Mouse (Mus musculus) liver, adult 2 months (tissue): Measurements from ENCODE around the gene Olfr125. TPM values are rescaled to one million over a fixed set of nuclear protein-coding genes. Genes with fewer than 3 reads are reported as not detected.

Experiments
- DNase-seq: peaks from one replicate; pipeline ENCODE4 v3.0.0-alpha.2; 2011; ENCODE audit warnings: low read depth, low spot score; ENCODE audit errors: extremely low read depth
- H3K27ac ChIP-seq: fragments of 200-500 bp; replicated peaks from 2 replicates; pipeline ENCODE4 v1.5.1; 2012; ENCODE audit warnings: low read depth, mild to moderate bottlenecking, control low read depth, inconsistent platforms, low read length; ENCODE audit not compliant: insufficient read depth
- H3K27me3 ChIP-seq: fragments of 200-500 bp; 2 replicates; pipeline ENCODE4 v1.6.1; 2012; ENCODE audit warnings: mild to moderate bottlenecking, moderate library complexity, low read length, inconsistent platforms; ENCODE audit not compliant: control insufficient read depth, insufficient read depth
- H3K36me3 ChIP-seq: fragments of 200-500 bp; 2 replicates; pipeline ENCODE4 v1.6.1; 2012; ENCODE audit warnings: low read length, inconsistent platforms; ENCODE audit not compliant: control insufficient read depth, insufficient read depth
- H3K4me1 ChIP-seq: fragments of 200-500 bp; 2 replicates; pipeline ENCODE4 v1.6.1; 2011; ENCODE audit warnings: low read length; ENCODE audit not compliant: control insufficient read depth, insufficient read depth
- H3K4me3 ChIP-seq: fragments of 200-500 bp; 2 replicates; pipeline ENCODE4 v1.5.1; 2011; ENCODE audit warnings: low read depth, mild to moderate bottlenecking, control low read depth, low read length, moderate library complexity; ENCODE audit not compliant: insufficient read depth
- H3K79me2 ChIP-seq: fragments of 200-500 bp; 2 replicates; pipeline ENCODE4 v1.6.1; 2012; ENCODE audit warnings: inconsistent platforms, mild to moderate bottlenecking, low read length, moderate library complexity; ENCODE audit not compliant: control insufficient read depth, insufficient read depth
- H3K9ac ChIP-seq: fragments of 200-500 bp; 2 replicates; pipeline ENCODE4 v1.6.1; 2012; ENCODE audit warnings: low read depth, mild to moderate bottlenecking, control low read depth, inconsistent platforms, low read length
- CTCF ChIP-seq: fragments of 200-500 bp; IDR thresholded peaks from 2 replicates; pipeline ENCODE4 v1.5.1; 2011; ENCODE audit warnings: low read depth, low read length, control low read depth
- POLR2A ChIP-seq: fragments of 200-500 bp; IDR thresholded peaks from 2 replicates; pipeline ENCODE4 v1.6.1; 2011; ENCODE audit warnings: low read length, control low read depth; ENCODE audit not compliant: insufficient read depth; ENCODE audit errors: extremely low read depth
- WGBS: fragments of 180-500 bp; shearing (Covaris S2); methylation state at CpG from one replicate; pipeline ENCODE4 v1.1.7; 2018; 5-methylcytosine and 5-hydroxymethylcytosine counted together
- polyA plus RNA-seq: library from polyadenylated mRNA; depleted of rRNA; stranded (reverse); fragments of >200 nt; gene quantifications from 2 replicates; pipeline ENCODE4 v1.2.3, GENCODE M21; 2012; rRNA removed
- total RNA-seq: library from RNA; depleted of rRNA; stranded (reverse); fragments of >200 nt; gene quantifications from 2 replicates; pipeline ENCODE4 v1.2.3, GENCODE M21; 2014; rRNA removed

The Olfr125 gene
- total RNA-seq (not detected in 2 replicates), polyA plus RNA-seq (not detected in 2 replicates)

DNA sequence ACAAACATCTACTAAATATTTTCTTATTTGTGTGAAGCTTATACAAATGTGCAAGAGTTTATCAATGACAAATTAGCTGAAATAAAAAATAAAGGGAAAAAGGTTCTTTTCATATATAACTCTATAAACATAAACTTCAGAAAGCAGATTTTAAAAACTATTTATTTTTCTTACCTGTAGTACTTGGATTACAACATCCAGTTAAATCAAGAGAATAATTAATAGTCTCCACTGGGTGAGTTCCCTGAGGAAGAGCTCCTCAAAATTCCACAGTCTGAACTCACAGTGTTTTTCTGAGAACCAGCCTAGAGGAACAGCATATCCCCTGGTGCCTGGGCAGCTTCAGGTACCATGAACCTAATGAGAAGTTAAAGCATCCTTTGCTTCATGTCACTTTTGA is at the start of gene Olfr125:
Olfr125 (plus strand) TSS at position 301 of the 400 bp plus-strand sequence.
- H3K27ac ChIP-seq: no peak within 1 kb of the TSS
- H3K4me1 ChIP-seq: no peaks in the 10 kb centered on the region
- TF ChIP-seq CTCF (no peak), POLR2A (no peak)
- no peaks in the 10 kb centered on the region for H3K27me3 ChIP-seq
- H3K36me3 ChIP-seq: no peaks in the 10 kb centered on the region
- no peak within 1 kb of the TSS for H3K4me3 ChIP-seq
- no peak within 1 kb of the TSS for H3K9ac ChIP-seq
- DNase-seq: no peak
- no peaks in the 10 kb centered on the region for H3K79me2 ChIP-seq

DNA sequence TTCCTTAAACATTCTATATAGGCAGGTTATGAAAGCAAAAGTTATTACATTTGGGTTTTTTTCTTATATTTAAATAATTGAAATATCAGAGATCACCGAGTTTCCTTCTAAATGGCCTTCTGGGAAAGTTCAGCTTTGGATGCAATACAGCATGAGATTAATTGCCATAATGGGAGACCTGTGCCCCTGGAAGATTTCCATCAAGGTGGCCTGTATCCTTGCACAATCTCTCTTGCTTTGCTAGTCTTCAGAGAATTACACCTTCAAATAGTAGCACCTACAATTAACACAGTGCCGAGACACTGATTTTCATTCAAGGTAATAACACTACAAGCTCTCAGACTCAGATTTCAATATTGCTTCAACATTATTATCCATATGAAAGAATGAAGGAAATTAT is 39.5 kb upstream of the Olfr125 start, which contains the start of gene Olfr123:
Olfr123 (plus strand) TSS at position 301 of the 400 bp plus-strand sequence.
- no peak within 1 kb of the TSS for H3K27ac ChIP-seq
- no peaks in the 10 kb centered on the region for H3K36me3 ChIP-seq
- 87% methylated on average over 2 of the region's 2 CpGs for WGBS
- DNase-seq: no peak
- TF ChIP-seq CTCF (no peak), POLR2A (no peak)
- H3K79me2 ChIP-seq: no peaks in the 10 kb centered on the region
- no peaks in the 10 kb centered on the region for H3K4me1 ChIP-seq
- no peak within 1 kb of the TSS for H3K4me3 ChIP-seq
- no peak within 1 kb of the TSS for H3K9ac ChIP-seq
- no peaks in the 10 kb centered on the region for H3K27me3 ChIP-seq

DNA sequence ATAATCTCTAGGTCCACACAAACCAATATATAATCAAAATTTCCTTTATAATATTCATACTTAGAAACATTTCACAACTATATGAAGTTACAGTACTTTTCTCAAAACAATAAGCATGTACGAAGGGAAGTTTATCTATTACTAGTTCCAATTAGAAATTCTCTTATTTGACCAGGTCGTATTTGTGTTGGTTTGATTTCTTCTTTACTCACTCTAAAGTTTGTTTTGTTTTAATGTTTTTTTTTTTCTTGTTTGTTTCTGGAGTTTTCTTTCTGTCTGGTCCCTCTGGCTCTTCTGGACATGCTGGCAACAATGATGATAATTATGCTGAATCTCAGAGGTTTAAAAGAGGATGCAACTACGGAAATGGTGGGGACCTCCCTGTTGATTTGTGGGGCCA is 33.2 kb upstream of the Olfr125 start, which contains the start of gene Olfr124:
Olfr124 (plus strand) TSS at position 301 of the 400 bp plus-strand sequence.
- H3K27ac ChIP-seq: no peak within 1 kb of the TSS
- WGBS: 79% methylated on average over 3 of the region's 3 CpGs
- no peaks in the 10 kb centered on the region for H3K79me2 ChIP-seq
- H3K36me3 ChIP-seq: no peaks in the 10 kb centered on the region
- no peak for TF ChIP-seq POLR2A
- TF ChIP-seq CTCF: no peak
- H3K4me3 ChIP-seq: no peak within 1 kb of the TSS
- no peaks in the 10 kb centered on the region for H3K4me1 ChIP-seq
- H3K9ac ChIP-seq: no peak within 1 kb of the TSS
- H3K27me3 ChIP-seq: no peaks in the 10 kb centered on the region
- DNase-seq: no peak

DNA sequence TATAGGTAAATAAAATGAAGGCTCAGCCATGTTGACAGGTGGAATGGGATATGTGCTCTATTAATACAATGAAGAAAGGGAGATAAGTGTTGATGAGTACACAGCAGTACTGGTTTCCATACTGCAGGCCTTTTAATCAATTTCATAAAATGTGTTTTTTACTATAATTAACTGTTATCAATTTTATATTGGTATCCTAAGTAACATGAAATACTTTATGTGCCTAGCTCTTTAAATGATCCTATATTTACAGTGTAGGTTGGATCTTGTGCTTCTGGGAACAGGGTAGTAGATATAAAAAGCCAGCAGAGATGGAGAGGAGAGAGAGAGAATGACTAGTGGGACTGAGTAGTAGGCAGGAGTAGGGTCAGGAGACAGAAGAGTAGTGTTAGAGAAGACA is 14.4 kb downstream of the Olfr125 start, which contains the start of gene Olfr126:
Olfr126 (plus strand) TSS at position 301 of the 400 bp plus-strand sequence.
- TF ChIP-seq CTCF (no peak), POLR2A (no peak)
- no peak within 1 kb of the TSS for H3K4me3 ChIP-seq
- H3K9ac ChIP-seq: no peak within 1 kb of the TSS
- DNase-seq: no peak
- no peak within 1 kb of the TSS for H3K27ac ChIP-seq
- no peaks in the 10 kb centered on the region for H3K27me3 ChIP-seq
- no peaks in the 10 kb centered on the region for H3K36me3 ChIP-seq
- no peaks in the 10 kb centered on the region for H3K4me1 ChIP-seq
- H3K79me2 ChIP-seq: no peaks in the 10 kb centered on the region

- Histone ChIP-seq H3K9ac (no peak overlapping the region), H3K27me3 (no peaks in the 10 kb centered on the region), H3K79me2 (no peaks in the 10 kb centered on the region), H3K4me3 (no peak overlapping the region), H3K36me3 (no peaks in the 10 kb centered on the region), H3K27ac (no peak overlapping the region), H3K4me1 (no peaks in the 10 kb centered on the region)
- no peak for DNase-seq
- TF ChIP-seq CTCF (no peak), POLR2A (no peak)
- WGBS: 54% methylated on average over 2 of the region's 2 CpGs
Measured at GRCm38 (mm10) chr17:37863901-37864300, 31.2 kb downstream of the Olfr125 start.

DNA sequence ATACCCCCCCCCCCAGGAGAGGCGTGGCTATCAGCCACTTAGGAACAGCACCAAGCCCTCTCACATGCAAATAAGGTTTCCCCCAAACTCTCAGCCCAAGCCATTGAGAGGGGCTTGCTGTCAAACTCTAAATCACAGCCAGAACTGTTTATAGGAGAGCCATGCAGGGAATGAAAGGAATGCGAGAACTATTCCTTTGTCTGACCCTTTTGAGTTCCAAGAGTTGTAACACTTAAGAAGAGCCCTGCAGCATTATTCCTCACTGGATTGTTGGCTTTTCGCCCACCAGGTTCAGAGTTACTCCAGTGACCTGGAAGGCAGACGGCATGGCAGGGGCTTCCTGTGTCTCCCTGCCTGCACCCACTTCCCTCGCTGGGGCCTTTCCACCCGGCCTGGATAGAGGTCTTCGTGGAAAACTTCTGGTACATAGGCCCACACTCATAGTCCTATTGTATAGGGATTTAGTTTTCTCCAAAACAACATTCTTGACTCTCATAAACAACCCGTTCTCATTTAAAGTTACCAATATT is 37.0 kb downstream of the Olfr125 start:
- Histone ChIP-seq H3K36me3 (no peaks in the 10 kb centered on the region), H3K4me3 (no peak overlapping the region), H3K79me2 (no peaks in the 10 kb centered on the region), H3K9ac (no peak overlapping the region), H3K27ac (no peak overlapping the region), H3K27me3 (no peaks in the 10 kb centered on the region), H3K4me1 (no peaks in the 10 kb centered on the region)
- no peak for DNase-seq
- 32% methylated on average over 8 of the region's 8 CpGs for WGBS
- no peak for TF ChIP-seq POLR2A
- TF ChIP-seq CTCF: no peak
